Mouse (Mus musculus) myocyte (in vitro differentiated cells): ENCODE measurements at regions not wholly inside any gene's neighbourhood (a gene's known extent, or its start where the extent isn't known, plus 50 kb on each side); places are given as distances from the start of the nearest gene placed in this dataset.

Experiments used
- CEBPB ChIP-seq: IDR thresholded peaks from 2 replicates; pipeline ENCODE4 v1.6.1; 2011; ENCODE audit warnings: mild to moderate bottlenecking, moderate library complexity; ENCODE audit not compliant: poor library complexity, insufficient read depth, severe bottlenecking
- E2F4 ChIP-seq: IDR thresholded peaks from one replicate; pipeline ENCODE4 v1.6.1; 2011; ENCODE audit warnings: mild to moderate bottlenecking, control low read depth, moderate library complexity; ENCODE audit not compliant: insufficient read depth
- MAX ChIP-seq: IDR thresholded peaks from one replicate; pipeline ENCODE4 v1.6.1; 2011; ENCODE audit warnings: low read depth, mild to moderate bottlenecking, control low read depth
- MYOD1 ChIP-seq, 3 experiments: IDR thresholded peaks; one replicate each; pipeline ENCODE4 v1.6.1; 2011; ENCODE audit warnings: control low read depth in 2 of 3, low read depth in 2 of 3, mild to moderate bottlenecking in 2 of 3, moderate library complexity in 1 of 3; ENCODE audit not compliant: insufficient read length in 2 of 3, control insufficient read depth in 1 of 3
- POLR2A ChIP-seq: IDR thresholded peaks from one replicate; pipeline ENCODE4 v1.6.1; 2011; ENCODE audit warnings: low read depth, mild to moderate bottlenecking, control low read depth, moderate library complexity; ENCODE audit not compliant: insufficient read length
- TCF12 ChIP-seq: IDR thresholded peaks from one replicate; pipeline ENCODE4 v1.6.1; 2011; ENCODE audit warnings: mild to moderate bottlenecking, control low read depth; ENCODE audit not compliant: poor library complexity, insufficient read depth, severe bottlenecking
- USF1 ChIP-seq: IDR thresholded peaks from one replicate; pipeline ENCODE4 v1.6.1; 2011; ENCODE audit warnings: low read depth, mild to moderate bottlenecking, control low read depth, moderate library complexity

GRCm38 (mm10) chr13:99052076-99052475, 67.7 kb upstream of the 1700024P04Rik start:
- TF ChIP-seq POLR2A: no peak
- no peak for TF ChIP-seq E2F4
- TF ChIP-seq MYOD1 (IDR thresholded peaks at IDR 0.05; ENCODE audit: control insufficient read depth in 1 of 3, insufficient read length in 2 of 3, low read depth in 2 of 3): no peak
- no peak for TF ChIP-seq USF1
- TF ChIP-seq TCF12: no peak
- no peak for TF ChIP-seq MAX
- no peak for TF ChIP-seq CEBPB
